Mouse (Mus musculus): ENCODE results near the gene Csf2ra. TPM values are rescaled to one million over a fixed set of nuclear protein-coding genes. Genes with fewer than 3 reads are reported as not detected.
A peak's percentile ranks its signal among the peaks of the same experiment; 100 is the strongest.
"Not testable (repeated sequence)": the region's sequence is repeated elsewhere in the genome, so short reads cannot be mapped to it uniquely, and the experiment has no call there.

Gene Csf2ra
- polyA plus RNA-seq, 1 experiment from 2014 or later, result 13.0 TPM

- DNase-seq, result peak; percentile 80
- ATAC-seq, result peak; percentile 55
- H3K9me3 ChIP-seq (ENCODE audit: low read length), result no peaks in the 10 kb centered on the region
- H3K27me3 ChIP-seq (ENCODE audit: insufficient read depth, low read length), result no peaks in the 10 kb centered on the region
- TF ChIP-seq EP300 (IDR thresholded peaks at IDR 0.05; ENCODE audit: low read depth) (0 out of 2 replicates have a peak, but pooled peaks have one; percentile 26), CTCF (IDR thresholded peaks at IDR 0.05; ENCODE audit: low read depth) (peak; percentile 66)
- H3K4me3 ChIP-seq (ENCODE audit: low read depth, low read length), result no peak overlapping the region
- H3K4me1 ChIP-seq (ENCODE audit: insufficient read depth), result no peaks in the 10 kb centered on the region
- H3K9ac ChIP-seq (replicated peaks), result no peak overlapping the region
- H3K36me3 ChIP-seq (replicated peaks; ENCODE audit: insufficient read depth, low read length), result no peaks in the 10 kb centered on the region
- H3K4me2 ChIP-seq (ENCODE audit: low read depth, low read length), result no peak overlapping the region
- 0 out of 2 replicates have a peak overlapping the region, but pooled peaks have one; percentile 29 for H3K27ac ChIP-seq (ENCODE audit: low read depth)
- 8% methylated on average over 3 of the region's 3 CpGs for WGBS (ENCODE audit: insufficient replicate concordance)
These were observed 37.4 kb upstream of the Csf2ra start for GRCm38 (mm10) chr19:61265349-61266245.

GRCm38 (mm10) chr19:61264933-61265332 is 36.7 kb upstream of the Csf2ra start:
- Histone ChIP-seq H3K9me3 (ENCODE audit: low read length) (no peaks in the 10 kb centered on the region), H3K27me3 (ENCODE audit: insufficient read depth, low read length) (no peaks in the 10 kb centered on the region), H3K9ac (replicated peaks) (no peak overlapping the region), H3K4me3 (ENCODE audit: low read depth, low read length) (no peak overlapping the region), H3K27ac (ENCODE audit: low read depth) (no peak overlapping the region), H3K4me1 (ENCODE audit: insufficient read depth) (no peaks in the 10 kb centered on the region), H3K36me3 (replicated peaks; ENCODE audit: insufficient read depth, low read length) (no peaks in the 10 kb centered on the region), H3K4me2 (ENCODE audit: low read depth, low read length) (no peak overlapping the region)
- no peak for DNase-seq
- no peak for ATAC-seq
- TF ChIP-seq EP300 (IDR thresholded peaks at IDR 0.05; ENCODE audit: low read depth), result no peak
- TF ChIP-seq CTCF (IDR thresholded peaks at IDR 0.05; ENCODE audit: low read depth), result no peak

GRCm38 (mm10) chr19:61264227-61264626 is 36.0 kb upstream of the Csf2ra start:
- no peak overlapping the region for H3K4me2 ChIP-seq (ENCODE audit: low read depth, low read length)

DNA sequence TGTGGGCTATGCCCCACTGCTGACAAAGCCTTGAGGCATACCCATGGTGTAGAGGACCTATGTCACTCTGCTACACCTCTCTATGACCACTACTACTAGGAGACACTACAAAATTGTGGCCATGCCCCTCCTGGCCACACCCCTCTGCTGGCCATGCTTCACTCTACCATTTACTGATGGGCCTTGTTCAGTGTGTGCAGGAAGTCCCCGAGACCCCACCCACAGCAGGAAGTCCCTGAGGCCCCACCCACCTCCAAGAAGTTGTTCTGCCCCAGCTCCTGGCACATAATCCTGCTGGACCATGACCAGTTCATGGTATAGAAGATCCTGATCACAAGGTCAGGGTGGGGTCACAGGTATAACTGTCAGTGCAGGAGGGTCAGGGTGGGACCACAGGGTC is 33.0 kb upstream of the Csf2ra start:
- Histone ChIP-seq H3K36me3 (replicated peaks; ENCODE audit: insufficient read depth, low read length) (no peaks in the 10 kb centered on the region), H3K4me3 (ENCODE audit: low read depth, low read length) (no peak overlapping the region), H3K27ac (ENCODE audit: low read depth) (no peak overlapping the region), H3K4me2 (ENCODE audit: low read depth, low read length) (no peak overlapping the region), H3K4me1 (ENCODE audit: insufficient read depth) (no peaks in the 10 kb centered on the region), H3K9ac (replicated peaks) (no peak overlapping the region), H3K27me3 (ENCODE audit: insufficient read depth, low read length) (no peaks in the 10 kb centered on the region), H3K9me3 (ENCODE audit: low read length) (no peaks in the 10 kb centered on the region)
- WGBS (ENCODE audit: insufficient replicate concordance), result 100% methylated on average over 1 of the region's 1 CpGs
- no peak for TF ChIP-seq CTCF (IDR thresholded peaks at IDR 0.05; ENCODE audit: low read depth)
- no peak for TF ChIP-seq EP300 (IDR thresholded peaks at IDR 0.05; ENCODE audit: low read depth)
- DNase-seq (no peak), ATAC-seq (no peak)

More at GRCm38 (mm10) chr19:61264227-61264626, 36.0 kb upstream of the Csf2ra start:
- no peaks in the 10 kb centered on the region for H3K36me3 ChIP-seq (replicated peaks; ENCODE audit: insufficient read depth, low read length)
- TF ChIP-seq EP300 (IDR thresholded peaks at IDR 0.05; ENCODE audit: low read depth), result no peak
- TF ChIP-seq CTCF (IDR thresholded peaks at IDR 0.05; ENCODE audit: low read depth), result no peak
- H3K4me3 ChIP-seq (ENCODE audit: low read depth, low read length), result no peak overlapping the region
- 64% methylated on average over 1 of the region's 1 CpGs for WGBS (ENCODE audit: insufficient replicate concordance)
- ATAC-seq, result no peak
- DNase-seq, result no peak
- H3K4me1 ChIP-seq (ENCODE audit: insufficient read depth), result no peaks in the 10 kb centered on the region
- no peaks in the 10 kb centered on the region for H3K9me3 ChIP-seq (ENCODE audit: low read length)
- no peak overlapping the region for H3K9ac ChIP-seq (replicated peaks)
- no peaks in the 10 kb centered on the region for H3K27me3 ChIP-seq (ENCODE audit: insufficient read depth, low read length)
- no peak overlapping the region for H3K27ac ChIP-seq (ENCODE audit: low read depth)

GRCm38 (mm10) chr19:61257733-61258132 is 29.5 kb upstream of the Csf2ra start:
- WGBS (ENCODE audit: insufficient replicate concordance), result 86% methylated on average over 18 of the region's 18 CpGs

GRCm38 (mm10) chr19:61256166-61256887 is 28.1 kb upstream of the Csf2ra start:
- Histone ChIP-seq H3K36me3 (replicated peaks; ENCODE audit: insufficient read depth, low read length) (no peaks in the 10 kb centered on the region), H3K4me3 (ENCODE audit: low read depth, low read length) (no peak overlapping the region), H3K27me3 (ENCODE audit: insufficient read depth, low read length) (no peaks in the 10 kb centered on the region), H3K9ac (replicated peaks) (no peak overlapping the region), H3K4me1 (ENCODE audit: insufficient read depth) (no peaks in the 10 kb centered on the region), H3K4me2 (ENCODE audit: low read depth, low read length) (no peak overlapping the region), H3K27ac (ENCODE audit: low read depth) (no peak overlapping the region), H3K9me3 (ENCODE audit: low read length) (no peaks in the 10 kb centered on the region)
- TF ChIP-seq EP300 (IDR thresholded peaks at IDR 0.05; ENCODE audit: low read depth) (no peak), CTCF (IDR thresholded peaks at IDR 0.05; ENCODE audit: low read depth) (no peak)
- ATAC-seq (no peak), DNase-seq (no peak)
- 81% methylated on average over 7 of the region's 7 CpGs for WGBS (ENCODE audit: insufficient replicate concordance)

More at GRCm38 (mm10) chr19:61257733-61258132, 29.5 kb upstream of the Csf2ra start:
- no peaks in the 10 kb centered on the region for H3K4me1 ChIP-seq (ENCODE audit: insufficient read depth)
- no peaks in the 10 kb centered on the region for H3K36me3 ChIP-seq (replicated peaks; ENCODE audit: insufficient read depth, low read length)
- ATAC-seq (no peak), DNase-seq (no peak)
- H3K27me3 ChIP-seq (ENCODE audit: insufficient read depth, low read length), result no peaks in the 10 kb centered on the region
- H3K4me3 ChIP-seq (ENCODE audit: low read depth, low read length), result no peak overlapping the region
- no peak for TF ChIP-seq EP300 (IDR thresholded peaks at IDR 0.05; ENCODE audit: low read depth)
- TF ChIP-seq CTCF (IDR thresholded peaks at IDR 0.05; ENCODE audit: low read depth), result no peak
- no peaks in the 10 kb centered on the region for H3K9me3 ChIP-seq (ENCODE audit: low read length)
- no peak overlapping the region for H3K4me2 ChIP-seq (ENCODE audit: low read depth, low read length)
- no peak overlapping the region for H3K9ac ChIP-seq (replicated peaks)
- no peak overlapping the region for H3K27ac ChIP-seq (ENCODE audit: low read depth)

DNA sequence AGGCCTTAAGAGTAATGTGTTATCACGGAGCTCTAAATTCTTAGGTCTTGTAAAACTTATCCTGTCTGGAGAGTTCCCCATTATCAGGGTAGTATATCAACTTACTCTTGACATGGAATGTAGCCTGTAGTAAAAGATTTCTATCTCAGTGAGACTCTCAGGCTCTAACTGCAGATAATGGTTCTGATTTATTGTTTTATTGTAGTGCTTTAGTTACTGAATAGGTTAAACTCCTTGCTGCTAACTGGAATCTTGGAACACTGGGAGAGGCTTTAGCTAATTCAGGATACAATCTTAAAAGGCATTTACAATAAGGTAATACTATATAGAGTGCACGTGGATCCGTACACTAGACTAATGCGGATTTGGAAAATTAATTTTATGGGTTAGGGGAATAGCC is 19.1 kb upstream of the Csf2ra start:
- not testable (repeated sequence) for DNase-seq; H3K4me1 ChIP-seq (ENCODE audit: insufficient read depth); H3K4me2 ChIP-seq (ENCODE audit: low read depth, low read length); H3K4me3 ChIP-seq (ENCODE audit: low read depth, low read length); H3K27me3 ChIP-seq (ENCODE audit: insufficient read depth, low read length); H3K27ac ChIP-seq (ENCODE audit: low read depth); ATAC-seq; H3K9me3 ChIP-seq (ENCODE audit: low read length); H3K9ac ChIP-seq (replicated peaks); H3K36me3 ChIP-seq (replicated peaks; ENCODE audit: insufficient read depth, low read length)
- WGBS (ENCODE audit: insufficient replicate concordance), result 83% methylated on average over 4 of the region's 4 CpGs
